Mouse (Mus musculus): Measurements from ENCODE around the gene Myct1. TPM values are rescaled to one million over a fixed set of nuclear protein-coding genes. Genes with fewer than 3 reads are reported as not detected.

Myct1 gene
- under 1 TPM; 0.64 to 0.99 TPM for total RNA-seq (2021)

DNA sequence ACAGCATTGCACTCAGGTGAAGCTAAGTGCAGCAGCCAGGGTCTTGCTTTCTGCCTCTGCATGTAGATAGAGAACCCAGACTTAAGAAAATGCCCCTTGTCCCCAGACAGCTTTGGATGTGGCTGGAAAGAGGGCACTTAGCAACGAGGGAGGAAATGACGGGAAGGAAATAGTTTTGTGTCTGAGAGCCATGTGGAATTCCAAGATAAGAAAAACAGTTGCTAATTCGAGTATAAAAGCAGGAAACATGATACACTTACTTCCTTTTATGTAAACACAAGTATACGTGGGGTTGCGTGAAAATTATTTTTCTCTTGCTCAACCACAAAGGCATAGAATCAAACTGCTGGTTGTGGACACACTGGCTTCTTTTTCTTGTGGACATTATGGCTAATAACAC is at the start of gene Myct1:
Myct1 (plus strand) TSS at position 312 of the 400 bp plus-strand sequence.
- DNase-seq (ENCODE audit: extremely low spot score in 1 of 2, low spot score in 2 of 2), result no peak
- intact Hi-C loops (cut with DNase I), result no loop called here

DNA sequence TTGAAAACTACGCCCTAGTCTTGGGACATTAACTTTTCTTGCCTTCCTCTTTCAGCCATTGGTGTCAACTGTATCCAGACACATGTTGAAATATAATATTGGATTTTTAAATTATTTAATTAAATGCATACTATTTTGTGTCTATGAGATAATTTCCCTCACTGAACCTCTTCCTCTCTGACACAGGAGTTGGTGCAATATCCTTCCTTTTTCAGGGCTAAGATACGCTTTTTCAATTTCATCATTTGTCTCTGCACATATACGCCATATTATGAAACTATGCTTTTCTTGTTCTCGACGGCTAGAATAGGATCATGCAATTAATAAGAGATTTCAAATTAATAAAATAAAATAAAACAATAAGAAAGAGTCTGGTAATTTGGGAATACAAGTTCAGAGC is 47.1 kb upstream of the Myct1 start:
- DNase-seq (ENCODE audit: extremely low spot score in 1 of 2, low spot score in 2 of 2), result no peak
- intact Hi-C loops (cut with DNase I), result no loop called here

GRCm38 (mm10) chr10:5547769-5548168 is 45.8 kb upstream of the Myct1 start:
- intact Hi-C loops (cut with DNase I), result no loop called here

DNA sequence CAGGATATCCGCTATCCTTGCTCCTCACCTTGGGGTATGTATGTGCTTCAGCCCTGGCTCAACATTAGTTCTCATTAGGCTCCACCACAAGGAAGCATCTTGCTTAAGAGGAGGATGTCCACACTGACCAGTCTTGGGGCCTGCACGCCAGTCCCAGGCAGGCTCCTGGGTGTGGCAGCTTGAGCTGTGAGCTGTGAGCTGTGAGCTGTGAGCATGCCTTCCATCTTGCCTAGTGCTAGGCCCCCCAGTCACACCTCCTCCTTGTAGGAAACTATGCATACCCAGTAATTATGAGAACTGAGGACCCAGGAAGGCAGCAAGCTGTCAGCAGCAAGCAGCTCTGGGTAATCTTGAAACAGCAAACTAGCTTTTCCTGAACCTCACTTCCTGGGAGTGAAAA is 44.9 kb upstream of the Myct1 start:
- intact Hi-C loops (cut with DNase I), result no loop called here
- DNase-seq (ENCODE audit: extremely low spot score in 1 of 2, low spot score in 2 of 2), result no peak

More at GRCm38 (mm10) chr10:5547769-5548168, 45.8 kb upstream of the Myct1 start:
- no peak for DNase-seq (ENCODE audit: extremely low spot score in 1 of 2, low spot score in 2 of 2)

- no peak for DNase-seq (ENCODE audit: extremely low spot score in 1 of 2, low spot score in 2 of 2)
- intact Hi-C loops (cut with DNase I), result loop anchor here (5.0 kb wide), 2 partner anchors 68 to 193 kb away; no protein-coding TSS in a partner anchor
These were observed 43.8 kb upstream of the Myct1 start for GRCm38 (mm10) chr10:5549871-5550167.

- intact Hi-C loops (cut with DNase I), result loop anchor here (5.0 kb wide), 2 partner anchors 68 to 193 kb away; no protein-coding TSS in a partner anchor
- peak; percentile 45 to 76 for DNase-seq (ENCODE audit: extremely low spot score in 1 of 2, low spot score in 2 of 2)
These were observed 43.2 kb upstream of the Myct1 start for GRCm38 (mm10) chr10:5550168-5551021.

DNA sequence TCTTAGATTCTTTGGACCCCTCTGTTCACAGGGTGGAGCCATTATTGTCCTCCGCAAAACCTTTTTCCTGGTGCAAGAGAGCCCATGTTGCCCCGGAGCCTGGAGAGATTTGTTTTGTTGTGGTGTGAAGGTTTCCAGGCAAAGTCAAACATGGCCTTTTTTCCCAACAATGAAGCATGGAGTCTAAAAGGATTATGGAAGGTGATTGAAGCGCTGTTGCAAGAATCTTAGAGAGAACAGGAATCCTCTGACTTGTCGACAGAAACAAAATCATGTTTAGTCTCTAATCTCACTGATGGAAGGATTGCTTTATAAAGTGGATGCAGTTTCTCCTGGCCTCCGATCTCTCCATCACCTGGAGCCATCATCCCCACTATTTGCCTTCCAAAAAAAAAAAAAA is 42.2 kb upstream of the Myct1 start, which contains the start of gene Syne1:
Syne1 (minus strand) TSS at position 101 of the 400 bp plus-strand sequence.
- intact Hi-C loops (cut with DNase I), result loop anchor here (5.0 kb wide), 2 partner anchors 69 to 194 kb away; no protein-coding TSS in a partner anchor
- DNase-seq (ENCODE audit: extremely low spot score in 1 of 2, low spot score in 2 of 2), result no peak

GRCm38 (mm10) chr10:5554941-5555340 is 38.6 kb upstream of the Myct1 start:
- peak; percentile 15 to 24 for DNase-seq (ENCODE audit: extremely low spot score in 1 of 2, low spot score in 2 of 2)
- intact Hi-C loops (cut with DNase I), result loop anchor here (5.0 kb wide), 2 partner anchors 73 to 198 kb away; no protein-coding TSS in a partner anchor

DNA sequence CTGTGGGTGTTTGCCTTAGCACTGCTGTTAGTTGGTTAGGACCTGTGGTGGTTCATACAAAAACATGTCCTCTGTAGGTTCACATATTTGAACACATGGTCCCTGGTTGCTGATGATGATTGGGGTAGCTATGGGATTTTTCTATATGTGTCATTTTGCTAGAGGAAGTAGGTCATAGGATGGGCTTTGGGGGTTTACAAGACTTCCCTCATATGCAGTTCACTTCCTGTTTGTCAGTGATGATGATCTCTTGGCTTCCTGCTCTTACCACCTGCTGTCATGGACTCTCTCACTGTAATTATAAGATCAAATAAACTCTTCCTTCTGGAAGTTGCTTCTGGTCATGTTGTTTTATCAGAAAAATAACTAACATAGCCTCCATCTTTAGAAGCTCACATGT is 34.8 kb upstream of the Myct1 start:
- DNase-seq (ENCODE audit: extremely low spot score in 1 of 2, low spot score in 2 of 2), result no peak
- intact Hi-C loops (cut with DNase I), result no loop called here

GRCm38 (mm10) chr10:5560526-5560925 is 33.0 kb upstream of the Myct1 start:
- intact Hi-C loops (cut with DNase I), result no loop called here
- no peak for DNase-seq (ENCODE audit: extremely low spot score in 1 of 2, low spot score in 2 of 2)

DNA sequence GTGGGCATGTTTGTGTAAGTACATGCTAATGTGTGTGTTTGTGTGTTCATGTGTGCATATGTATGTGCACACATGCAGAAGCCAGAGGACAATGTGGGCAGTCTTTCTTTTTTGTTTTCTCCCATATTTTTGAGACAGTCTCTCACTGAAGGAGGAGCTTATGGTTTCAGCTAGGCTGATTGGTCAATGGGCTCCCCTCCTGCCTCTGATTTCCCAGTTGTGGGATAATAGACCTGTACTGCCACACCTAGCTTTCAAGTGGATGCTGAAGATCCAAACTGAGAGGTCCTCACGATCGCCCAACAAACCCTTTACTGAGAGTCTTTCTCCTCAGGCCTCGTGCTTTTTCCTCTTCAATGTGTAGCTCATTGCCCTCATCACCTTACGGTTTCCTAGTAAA is 31.9 kb upstream of the Myct1 start:
- intact Hi-C loops (cut with DNase I), result no loop called here

GRCm38 (mm10) chr10:5568991-5569390 is 24.6 kb upstream of the Myct1 start:
- no peak for DNase-seq (ENCODE audit: extremely low spot score in 1 of 2, low spot score in 2 of 2)
- intact Hi-C loops (cut with DNase I), result no loop called here

More for the DNA sequence above, 31.9 kb upstream of the Myct1 start:
- DNase-seq (ENCODE audit: extremely low spot score in 1 of 2, low spot score in 2 of 2), result no peak

DNA sequence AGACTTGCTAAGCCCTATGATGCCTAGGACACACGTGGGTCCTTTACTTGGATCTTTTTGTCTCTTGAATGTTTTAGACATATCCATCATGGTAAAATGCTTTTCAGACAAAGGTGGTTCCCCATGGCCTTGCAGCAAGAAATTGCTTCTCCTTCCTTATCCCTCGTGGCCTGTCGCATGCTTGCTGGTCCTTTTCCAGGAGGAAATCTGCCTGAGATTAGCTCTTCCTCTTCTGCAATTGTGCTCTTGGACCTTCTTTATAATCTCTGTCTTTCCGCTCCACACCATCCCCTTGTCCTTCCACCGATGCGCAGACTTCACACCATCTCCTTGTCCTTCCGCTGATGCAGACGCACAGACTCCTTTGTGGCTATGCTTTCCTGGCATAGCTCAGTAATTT is 23.5 kb upstream of the Myct1 start:
- intact Hi-C loops (cut with DNase I), result no loop called here
- DNase-seq (ENCODE audit: extremely low spot score in 1 of 2, low spot score in 2 of 2), result no peak

GRCm38 (mm10) chr10:5571332-5571731 is 22.2 kb upstream of the Myct1 start:
- no peak for DNase-seq (ENCODE audit: extremely low spot score in 1 of 2, low spot score in 2 of 2)

DNA sequence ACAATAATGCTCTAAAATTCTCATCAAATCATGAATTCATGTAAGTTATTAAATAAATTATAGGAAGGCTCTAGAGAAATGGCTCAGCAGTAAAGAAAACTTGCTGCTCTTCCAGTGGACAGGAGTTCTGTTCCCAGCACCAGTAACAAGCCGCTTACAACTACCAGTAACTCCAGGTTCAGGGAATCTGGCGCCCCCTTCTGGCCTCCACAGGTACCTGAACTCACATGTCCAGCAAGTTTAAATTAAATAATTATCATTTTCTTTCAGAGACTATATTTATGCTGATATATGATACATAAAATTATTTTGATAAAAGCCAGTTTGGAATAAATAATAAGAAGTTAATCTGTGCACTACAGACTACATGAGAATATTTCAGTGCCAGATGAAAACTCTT is 20.2 kb upstream of the Myct1 start:
- intact Hi-C loops (cut with DNase I), result no loop called here
- DNase-seq (ENCODE audit: extremely low spot score in 1 of 2, low spot score in 2 of 2), result no peak

More at GRCm38 (mm10) chr10:5571332-5571731, 22.2 kb upstream of the Myct1 start:
- intact Hi-C loops (cut with DNase I), result no loop called here

GRCm38 (mm10) chr10:5591061-5591460 is 2.5 kb upstream of the Myct1 start:
- intact Hi-C loops (cut with DNase I), result no loop called here

DNA sequence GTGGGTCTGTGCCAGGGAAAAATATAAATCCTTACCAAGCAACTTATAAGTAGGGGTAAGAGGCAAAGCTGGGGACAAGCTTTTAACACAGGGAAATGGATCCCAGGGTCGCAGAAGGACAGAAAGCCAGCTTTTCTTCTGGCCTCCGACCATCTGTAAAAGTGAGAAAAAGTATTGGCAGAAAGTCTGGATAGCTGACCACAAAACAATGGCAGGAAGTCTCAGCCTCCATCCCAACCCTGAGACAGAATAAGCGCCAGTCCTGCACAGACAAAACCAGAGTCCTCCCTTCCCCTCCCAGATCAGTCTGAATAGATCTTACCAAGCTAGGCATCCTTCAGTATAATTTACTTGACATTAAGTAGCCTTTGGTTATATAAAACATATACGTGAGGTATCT is 1.6 kb upstream of the Myct1 start:
- intact Hi-C loops (cut with DNase I), result no loop called here
- no peak for DNase-seq (ENCODE audit: extremely low spot score in 1 of 2, low spot score in 2 of 2)

More at GRCm38 (mm10) chr10:5591061-5591460, 2.5 kb upstream of the Myct1 start:
- no peak for DNase-seq (ENCODE audit: extremely low spot score in 1 of 2, low spot score in 2 of 2)

DNA sequence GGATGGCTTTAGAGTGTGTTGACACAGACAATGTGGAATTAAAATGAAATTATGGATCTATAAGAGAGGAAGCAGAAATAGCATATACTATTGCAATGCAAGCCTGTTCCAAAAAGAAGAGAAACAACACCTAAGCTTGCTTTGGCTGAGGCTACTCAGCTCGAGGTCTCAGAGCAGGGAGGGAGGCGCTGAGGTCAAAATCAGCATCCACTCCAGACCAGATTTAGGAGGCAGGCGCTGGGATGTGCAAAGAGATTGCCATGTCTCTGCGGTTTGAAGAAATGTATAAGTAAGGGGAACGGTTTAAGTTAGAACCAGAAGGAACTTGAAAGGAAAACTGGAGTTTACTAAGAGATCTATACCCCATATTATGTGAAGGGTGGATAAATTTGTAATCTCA is 882 bp downstream of the Myct1 start:
- no peak for DNase-seq (ENCODE audit: extremely low spot score in 1 of 2, low spot score in 2 of 2)
- intact Hi-C loops (cut with DNase I), result no loop called here

- DNase-seq (ENCODE audit: extremely low spot score in 1 of 2, low spot score in 2 of 2), result no peak
- intact Hi-C loops (cut with DNase I), result loop anchor here (5.0 kb wide), 1 partner anchor 36 kb away; no protein-coding TSS in a partner anchor
These were observed 3.0 kb downstream of the Myct1 start for GRCm38 (mm10) chr10:5596559-5596958.

DNA sequence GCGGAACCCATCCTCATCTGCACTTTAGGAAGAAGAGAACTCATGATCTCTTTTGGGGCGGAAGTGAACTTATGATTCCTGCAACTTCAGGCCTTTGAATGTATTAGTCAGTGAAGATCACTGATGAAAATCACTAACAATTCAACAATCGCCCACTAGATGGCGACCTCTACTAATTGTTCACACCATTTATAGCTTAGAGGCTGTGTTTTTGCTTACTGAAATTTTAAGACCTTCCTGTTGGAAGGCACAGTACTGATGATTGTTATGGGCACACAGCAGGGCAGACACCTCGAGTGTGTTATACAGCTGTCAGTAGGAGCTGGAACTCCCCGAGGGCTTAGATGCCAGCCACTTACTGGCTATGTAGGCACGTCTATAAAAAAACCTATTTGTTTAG is 6.5 kb downstream of the Myct1 start:
- intact Hi-C loops (cut with DNase I), result no loop called here
- DNase-seq (ENCODE audit: extremely low spot score in 1 of 2, low spot score in 2 of 2), result peak; percentile 48 to 75
